Mouse (Mus musculus) small intestine, adult 2 months (tissue): ENCODE data around the gene Pcif1.

Experiments used
- CTCF ChIP-seq: fragments of 200-500 bp; IDR thresholded peaks from 2 replicates; pipeline ENCODE4 v1.5.1; 2012; ENCODE audit warnings: low read depth, mild to moderate bottlenecking, control low read depth, inconsistent platforms, low read length, moderate library complexity, mixed read lengths; ENCODE audit not compliant: insufficient replicate concordance, insufficient read length; ENCODE audit errors: extremely low read depth
- POLR2A ChIP-seq: fragments of 200-500 bp; IDR thresholded peaks from 2 replicates; pipeline ENCODE4 v1.6.1; 2012; ENCODE audit warnings: low read depth, mild to moderate bottlenecking, control low read depth, inconsistent platforms, low read length, moderate library complexity

DNA sequence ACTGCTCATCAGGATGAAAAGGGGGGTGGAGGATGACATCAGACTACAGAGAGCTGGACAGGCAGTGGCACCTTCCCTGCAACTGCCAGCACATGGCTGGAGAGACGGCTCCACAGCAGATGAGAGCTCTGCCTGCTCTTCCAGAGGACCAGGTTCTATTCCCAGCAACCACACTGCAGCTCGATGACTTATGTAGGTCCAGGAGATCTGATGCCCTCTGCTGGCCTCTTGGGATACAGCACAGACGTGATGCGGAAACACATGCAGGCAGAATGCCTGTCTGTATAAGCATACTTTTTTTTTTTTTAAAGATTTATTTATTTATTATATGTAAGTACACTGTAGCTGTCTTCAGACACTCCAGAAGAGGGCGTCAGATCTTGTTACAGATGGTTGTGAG, 39.2 kb downstream of the Pcif1 start:
- peak; percentile 39; the same call in 1 of the 2 replicates for TF ChIP-seq CTCF
- TF ChIP-seq POLR2A = no peak
